Mouse (Mus musculus): Measurements from ENCODE around the gene Scube1.
A peak's percentile ranks its signal among the peaks of the same experiment; 100 is the strongest.

Scube1 gene

DNA sequence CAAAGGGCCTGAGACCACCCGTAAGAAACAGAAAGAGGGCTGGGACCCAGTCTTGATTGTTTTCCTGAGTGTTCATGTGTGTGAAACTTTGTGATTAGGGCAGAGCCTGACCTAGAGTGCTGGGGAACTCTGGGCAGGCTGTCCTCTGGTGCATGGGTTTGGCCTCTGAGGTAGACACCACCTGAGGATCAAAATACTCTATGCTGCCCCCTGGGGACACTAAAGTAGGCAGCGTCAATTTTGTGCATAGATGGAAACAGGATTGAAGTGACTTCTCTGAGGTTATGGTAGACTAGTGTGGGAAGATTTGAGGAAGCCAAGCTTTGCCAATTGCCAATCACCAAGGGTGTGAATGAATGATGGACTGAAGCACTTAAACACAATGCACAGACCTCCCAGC is 154.2 kb downstream of the Scube1 start:
- DNase-seq (ENCODE audit: inconsistent age in 2 of 2, low spot score in 1 of 2), result no peak

DNA sequence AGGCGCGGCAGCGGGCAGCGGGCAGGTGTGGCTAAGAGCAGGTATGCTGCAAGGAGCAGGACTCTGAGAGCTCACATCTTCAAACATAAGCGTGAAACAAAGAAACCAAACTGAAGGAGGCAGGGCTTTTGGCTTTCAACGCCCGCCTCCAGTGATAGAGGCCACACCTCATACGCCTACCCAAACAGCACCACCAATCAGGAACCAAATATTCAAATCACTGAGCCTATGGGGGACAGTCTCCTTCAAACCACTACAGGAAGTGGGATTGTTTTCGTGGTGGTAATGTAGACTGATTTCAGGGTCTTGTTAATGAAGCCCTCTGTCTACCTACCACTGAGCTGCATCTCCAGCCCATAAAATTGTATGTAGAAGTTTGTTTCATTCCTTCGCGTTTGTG is 155.1 kb downstream of the Scube1 start:
- DNase-seq (ENCODE audit: inconsistent age in 2 of 2, low spot score in 1 of 2), result no peak

DNA sequence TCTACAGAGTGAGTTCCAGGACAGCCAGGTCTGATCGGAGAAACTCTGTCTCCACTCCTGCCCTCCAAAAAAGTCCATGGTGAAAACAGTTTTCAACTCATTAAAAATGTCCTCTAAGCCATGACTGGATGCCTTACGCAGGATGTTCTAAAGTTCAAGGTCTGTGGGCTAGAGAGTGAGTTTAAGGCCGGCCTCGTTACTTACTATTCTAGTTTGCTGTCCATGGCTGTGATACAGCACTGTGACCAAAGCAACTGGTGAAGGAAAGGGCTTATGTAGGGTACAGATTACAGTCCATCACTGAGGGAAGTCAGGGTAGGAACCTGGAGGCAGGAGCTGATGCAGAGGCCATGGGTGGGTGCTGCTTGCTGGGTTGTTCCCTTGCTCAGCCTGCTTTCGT is 156.3 kb downstream of the Scube1 start:
- peak; percentile 65 to 85 for DNase-seq (ENCODE audit: inconsistent age in 2 of 2, low spot score in 1 of 2)

DNA sequence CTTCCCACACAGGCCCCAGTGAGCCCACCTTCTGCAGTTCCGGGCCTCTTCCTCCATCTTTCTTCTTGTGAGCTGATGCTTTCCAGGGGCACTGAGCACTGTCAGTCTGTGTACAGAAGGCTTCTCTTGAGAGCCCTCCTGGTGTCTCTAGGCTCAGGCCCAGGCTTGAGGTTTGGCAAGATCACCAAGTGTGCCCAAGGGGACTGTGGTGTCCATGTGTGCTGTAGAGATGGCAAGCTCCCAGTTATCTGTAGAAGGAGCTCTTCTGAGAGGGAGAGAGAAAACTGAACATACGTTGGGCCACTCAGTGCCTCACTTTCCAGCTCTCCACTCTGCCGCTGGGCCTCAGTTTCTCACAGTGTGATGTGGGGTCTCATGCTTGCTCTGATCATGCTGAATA is 157.1 kb downstream of the Scube1 start:
- DNase-seq (ENCODE audit: inconsistent age in 2 of 2, low spot score in 1 of 2), result peak in 1 of 2 experiments; percentile 47

DNA sequence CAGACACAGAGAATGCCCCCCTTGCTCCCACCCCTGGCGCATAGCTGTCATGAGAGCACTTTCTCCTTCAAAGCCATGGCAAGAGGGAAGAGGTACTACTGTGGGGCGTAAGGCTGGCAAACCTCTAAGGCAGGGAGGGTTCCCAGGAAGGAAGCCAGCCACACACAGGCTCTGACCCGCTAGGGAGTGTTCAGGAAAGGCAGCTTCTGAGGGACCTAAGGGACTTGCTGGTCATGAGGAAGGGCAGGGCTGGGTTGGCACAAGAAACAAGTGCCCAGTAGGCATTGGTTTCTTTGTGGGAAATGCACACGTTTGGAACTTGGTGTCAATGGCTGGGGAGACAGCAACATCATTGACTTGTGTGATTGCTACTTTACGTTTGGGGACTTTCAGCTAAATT is 158.8 kb downstream of the Scube1 start:
- peak in 1 of 2 experiments; percentile 64 for DNase-seq (ENCODE audit: inconsistent age in 2 of 2, low spot score in 1 of 2)

DNA sequence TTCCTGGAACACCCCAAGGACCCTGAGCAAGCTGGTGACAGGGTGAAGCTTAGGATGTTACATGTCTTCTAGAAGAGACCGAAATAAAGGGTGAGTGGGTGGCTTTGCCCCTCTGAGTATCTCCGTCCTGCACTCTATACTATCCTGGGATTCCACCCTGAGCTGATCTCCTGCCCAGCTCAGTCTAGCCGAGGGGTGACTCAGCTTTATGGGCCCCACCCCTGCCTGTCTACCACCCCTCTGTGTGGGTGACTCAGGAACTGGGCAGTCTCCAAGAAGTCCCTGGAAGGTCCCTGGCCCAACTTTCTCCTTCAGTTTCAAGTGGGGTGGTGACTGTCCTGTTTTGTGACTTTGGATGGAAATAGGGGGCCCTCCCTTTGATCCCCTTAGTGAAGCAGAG is 159.4 kb downstream of the Scube1 start:
- DNase-seq (ENCODE audit: inconsistent age in 2 of 2, low spot score in 1 of 2), result peak; percentile 92 to 96

DNA sequence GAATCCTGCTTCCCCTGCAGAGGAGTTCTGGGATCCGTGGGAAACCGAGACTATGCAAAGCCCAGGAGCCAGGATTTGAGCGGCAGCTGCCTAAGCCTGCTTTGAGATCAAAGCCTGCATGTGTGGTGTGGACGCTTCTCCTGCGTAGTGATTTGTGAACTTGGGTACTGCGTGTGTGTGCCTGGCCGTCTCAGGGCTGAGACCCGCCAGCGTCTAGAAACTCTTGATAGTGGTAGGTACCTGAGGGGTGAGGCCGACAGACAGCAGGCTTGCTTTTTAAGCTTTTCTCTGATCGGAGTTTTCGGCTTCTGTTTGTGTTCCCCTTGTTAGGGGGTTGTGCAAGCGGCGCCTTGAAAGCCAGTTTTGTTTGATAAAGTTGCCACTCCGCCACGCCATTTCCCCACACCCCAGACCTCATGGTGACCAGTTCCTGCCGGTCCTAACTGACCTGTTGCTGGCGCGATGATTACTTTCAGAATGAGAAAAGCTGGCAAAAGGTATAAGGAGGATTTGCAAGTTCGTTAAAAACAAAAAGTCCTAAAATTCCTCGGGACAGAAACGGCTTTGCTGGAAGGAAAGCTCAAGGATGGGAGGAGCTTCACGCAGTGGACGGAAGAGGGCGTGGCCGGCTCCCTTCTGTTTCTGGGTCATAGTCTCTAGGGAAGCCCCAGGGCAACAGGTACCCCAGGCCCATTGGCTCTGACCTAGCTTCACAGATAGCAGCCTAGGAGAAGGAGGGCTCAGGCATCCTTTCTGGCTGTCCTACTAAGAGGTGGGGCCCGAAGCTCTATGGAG is 160.8 kb downstream of the Scube1 start:
- DNase-seq (ENCODE audit: inconsistent age in 2 of 2, low spot score in 1 of 2), result peak; percentile 82 to 94

DNA sequence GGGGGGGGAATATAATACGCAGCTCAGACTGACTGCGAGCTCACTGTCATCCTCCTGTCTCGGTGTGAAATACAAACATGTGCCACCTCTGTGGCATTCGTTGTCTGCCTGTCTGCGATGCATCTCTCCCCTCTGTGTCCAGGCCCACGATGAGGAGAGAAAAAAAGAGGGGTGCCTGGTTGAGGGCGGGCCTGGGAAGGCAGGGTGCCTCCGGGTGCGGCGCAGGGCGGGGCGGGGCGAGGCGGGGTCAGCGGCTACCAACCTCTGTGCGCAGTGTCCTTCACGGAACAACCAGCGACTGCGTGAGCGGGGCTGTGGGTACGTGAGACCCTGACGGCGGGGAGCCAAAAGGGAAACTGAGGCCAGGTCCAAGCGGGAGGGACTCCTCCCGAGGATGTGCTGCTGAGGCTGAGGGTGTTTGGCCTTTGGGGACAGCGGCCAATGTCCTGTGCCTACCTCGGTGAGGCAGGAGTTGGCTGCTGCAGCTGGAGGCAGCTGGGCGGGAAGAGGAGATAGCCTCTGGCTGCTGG is 161.4 kb downstream of the Scube1 start, which contains the start of the genes Tspo and Mcat:
Gene Tspo (plus strand): TSS at position 266 of the 530 bp plus-strand sequence.
Gene Mcat (minus strand): TSS at position 461 of the 530 bp plus-strand sequence.
- peak; percentile 89 to 96 for DNase-seq (ENCODE audit: inconsistent age in 2 of 2, low spot score in 1 of 2)

DNA sequence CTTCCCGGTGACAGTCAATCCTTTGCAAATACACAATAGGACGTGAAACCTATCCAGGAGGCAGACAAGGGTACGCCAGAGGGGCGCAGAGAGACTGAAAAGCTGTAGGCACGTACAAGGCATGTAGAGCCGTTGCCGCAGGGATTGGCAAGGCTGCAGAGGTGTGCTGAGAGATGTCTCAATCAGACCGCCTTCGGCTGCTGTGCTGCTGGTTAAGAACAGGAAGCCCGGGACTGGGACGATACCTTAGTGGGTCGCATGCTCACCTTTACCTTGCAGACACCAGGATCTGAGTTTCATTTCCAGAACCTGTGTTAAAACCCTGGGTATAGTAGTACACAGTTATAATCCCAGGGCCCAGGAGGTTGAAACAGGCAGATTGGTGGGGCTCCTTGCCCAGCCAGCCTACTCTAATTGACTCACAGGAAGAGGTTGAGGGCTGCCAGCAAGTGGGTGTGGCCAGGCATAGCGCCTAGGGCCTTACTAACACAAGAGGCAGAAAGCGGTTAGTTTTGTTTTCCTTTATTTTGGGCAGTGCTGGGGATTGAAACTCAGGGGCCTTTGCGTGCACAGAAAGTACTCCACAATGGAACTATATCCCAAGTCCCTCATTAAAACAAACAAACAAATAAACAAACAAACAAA is 162.1 kb downstream of the Scube1 start:
- DNase-seq (ENCODE audit: inconsistent age in 2 of 2, low spot score in 1 of 2), result peak; percentile 90 to 95

DNA sequence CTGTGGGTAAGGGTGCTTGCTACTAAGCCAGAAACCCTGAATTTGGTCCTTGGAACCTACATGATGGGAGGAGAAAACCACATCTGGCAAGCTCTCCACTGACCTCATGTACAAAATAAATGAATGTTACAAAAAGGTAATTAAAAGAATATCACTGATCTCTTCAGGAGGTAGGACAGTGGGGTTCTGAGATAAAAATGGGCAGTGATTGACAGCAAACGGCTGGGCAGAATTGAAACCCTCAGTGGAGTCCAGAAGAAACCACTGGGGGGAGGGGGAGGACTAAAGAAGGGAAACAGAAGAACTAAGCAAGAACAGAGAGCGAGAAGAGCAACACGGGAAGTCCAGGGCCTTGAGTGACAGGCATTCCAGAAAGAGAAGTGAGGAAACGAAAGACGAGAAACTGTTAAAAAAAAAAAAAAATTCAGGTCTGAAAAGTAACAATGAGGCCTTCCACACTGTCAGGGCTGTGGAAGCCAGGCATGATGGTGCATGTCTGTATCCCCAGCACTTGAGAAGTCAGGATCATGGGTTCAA is 163.8 kb downstream of the Scube1 start:
- no peak for DNase-seq (ENCODE audit: inconsistent age in 2 of 2, low spot score in 1 of 2)

DNA sequence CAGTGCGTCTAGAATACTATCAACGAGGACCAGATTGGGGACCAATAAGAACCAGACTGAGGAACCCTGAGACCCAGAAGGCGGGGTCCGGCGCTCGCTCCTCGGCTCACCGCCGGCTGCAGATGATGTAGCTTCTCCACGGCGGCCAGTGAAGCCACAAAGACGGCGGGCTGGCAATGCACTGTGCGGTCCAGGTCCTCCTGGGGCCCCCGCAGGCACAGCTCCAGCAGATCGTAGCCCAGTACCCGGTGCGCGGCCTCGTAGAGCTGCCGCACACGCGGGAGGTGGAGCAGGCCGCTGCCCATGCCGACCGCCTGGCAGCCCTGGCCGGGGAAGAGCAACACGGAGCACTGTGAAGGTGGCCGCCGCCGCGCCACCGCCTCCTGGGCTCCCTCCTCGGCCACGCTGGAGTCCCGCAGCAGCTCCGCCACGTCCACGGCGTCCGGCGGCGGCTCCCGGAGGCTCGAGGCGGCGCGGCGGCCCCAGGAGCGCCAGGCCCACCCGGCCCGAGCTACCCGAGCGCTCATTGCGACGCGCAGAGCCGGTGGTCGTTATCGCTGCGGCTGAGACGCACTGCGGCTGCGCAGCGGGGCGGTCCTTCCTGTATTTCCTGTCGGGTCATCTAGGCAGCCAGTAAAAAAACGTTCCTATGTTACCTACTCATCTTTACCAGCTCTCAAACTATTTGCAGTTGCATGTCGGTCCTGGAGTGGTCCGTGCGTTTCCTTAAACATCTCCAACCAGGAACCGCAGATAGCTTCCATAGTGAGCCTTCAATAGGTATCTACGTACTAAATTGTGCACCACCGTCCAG is 169.5 kb downstream of the Scube1 start:
- DNase-seq (ENCODE audit: inconsistent age in 2 of 2, low spot score in 1 of 2), result peak; percentile 90 to 96
